Mouse (Mus musculus) CH12.LX (cell line): ENCODE measurements at regions not wholly inside any gene's neighbourhood (a gene's known extent, or its start where the extent isn't known, plus 50 kb on each side); places are given as distances from the start of the nearest gene placed in this dataset.

ENCODE experiments used
- DNase-seq: peaks from one replicate; pipeline ENCODE4 v3.0.0-alpha.2; 2013; ENCODE audit errors: extremely low read depth
- H3K27ac ChIP-seq: 2 replicates; pipeline ENCODE4 v1.5.1; 2012; ENCODE audit warnings: low read depth, mild to moderate bottlenecking, control low read depth, moderate library complexity; ENCODE audit not compliant: insufficient read depth
- H3K27me3 ChIP-seq: replicated peaks from 2 replicates; pipeline ENCODE3; 2012; ENCODE audit warnings: inconsistent platforms
- H3K36me3 ChIP-seq, 2 experiments: replicated peaks in 1 of 2; 2 replicates each; pipeline versions ENCODE3 to v1.6.1; 2012; ENCODE audit warnings: inconsistent platforms in 1 of 2, low read length in 1 of 2, mild to moderate bottlenecking in 1 of 2, mixed read lengths in 1 of 2, moderate library complexity in 1 of 2; ENCODE audit not compliant: control insufficient read depth in 1 of 2, insufficient read depth in 1 of 2
- H3K4me1 ChIP-seq, 2 experiments: 2 replicates each; pipeline ENCODE4 v1.6.1; 2012; ENCODE audit warnings: inconsistent platforms in 1 of 2, moderate library complexity in 1 of 2; ENCODE audit not compliant: insufficient read depth in 2 of 2, control insufficient read depth in 1 of 2
- H3K4me2 ChIP-seq: 2 replicates; pipeline ENCODE4 v1.6.1; 2012; ENCODE audit warnings: low read depth, mild to moderate bottlenecking, control low read depth; ENCODE audit not compliant: poor library complexity, insufficient read depth, severe bottlenecking
- H3K4me3 ChIP-seq, 3 experiments: fragments of 150-350 bp in 1 of 3; sonication (generic) in 1 of 3; replicated peaks in 1 of 3; 2 replicates each; pipeline versions ENCODE3 to v1.5.1; 2011 to 2012; ENCODE audit warnings: low read depth in 2 of 3, low read length in 2 of 3, mild to moderate bottlenecking in 2 of 3, moderate library complexity in 2 of 3, control low read depth in 1 of 3, improper control_type of control experiment in 1 of 3, inconsistent platforms in 1 of 3, mixed read lengths in 1 of 3; ENCODE audit not compliant: poor library complexity in 1 of 3
- H3K79me2 ChIP-seq: replicated peaks from 2 replicates; pipeline ENCODE4 v1.6.1; 2012; ENCODE audit warnings: mild to moderate bottlenecking, moderate library complexity; ENCODE audit not compliant: control insufficient read depth, poor library complexity, insufficient read depth, severe bottlenecking; ENCODE audit errors: extremely low read depth
- H3K9ac ChIP-seq: 2 replicates; pipeline ENCODE4 v1.6.1; 2012; ENCODE audit warnings: low read depth, mild to moderate bottlenecking, control low read depth, moderate library complexity; ENCODE audit not compliant: insufficient read depth
- H3K9me3 ChIP-seq: replicated peaks from 2 replicates; pipeline ENCODE3; 2012; ENCODE audit warnings: low read length, inconsistent platforms, mixed read lengths
- E2F4 ChIP-seq: IDR thresholded peaks from 2 replicates; pipeline ENCODE4 v1.6.1; 2011; ENCODE audit warnings: low read depth, low read length, improper control_type of control experiment; ENCODE audit not compliant: insufficient replicate concordance
- GABPA ChIP-seq: IDR thresholded peaks from 2 replicates; pipeline ENCODE4 v1.6.1; 2012; ENCODE audit warnings: low read depth, low read length, improper control_type of control experiment, inconsistent platforms; ENCODE audit not compliant: insufficient replicate concordance
- IRF4 ChIP-seq: IDR thresholded peaks from 2 replicates; pipeline ENCODE4 v1.6.1; 2014; ENCODE audit warnings: low read depth, mild to moderate bottlenecking, inconsistent platforms, low read length, improper control_type of control experiment
- JUN ChIP-seq: IDR thresholded peaks from 2 replicates; pipeline ENCODE4 v1.6.1; 2011; ENCODE audit warnings: low read depth, mild to moderate bottlenecking, low read length, improper control_type of control experiment, moderate library complexity; ENCODE audit not compliant: insufficient read depth
- KAT2A ChIP-seq: IDR thresholded peaks from 2 replicates; pipeline ENCODE4 v1.6.1; 2012; ENCODE audit warnings: low read length, improper control_type of control experiment, inconsistent platforms; ENCODE audit not compliant: insufficient replicate concordance
- MAFK ChIP-seq: IDR thresholded peaks from 2 replicates; pipeline ENCODE4 v1.6.1; 2011; ENCODE audit warnings: low read length, improper control_type of control experiment; ENCODE audit not compliant: insufficient replicate concordance
- PAX5 ChIP-seq: IDR thresholded peaks from 2 replicates; pipeline ENCODE4 v1.6.1; 2012; ENCODE audit warnings: low read length, inconsistent platforms, mixed read lengths
- POLR2A ChIP-seq: IDR thresholded peaks from 2 replicates; pipeline ENCODE4 v1.6.1; 2011; ENCODE audit warnings: low read depth, mild to moderate bottlenecking, improper control_type of control experiment, low read length
- POLR2AphosphoS2 ChIP-seq: IDR thresholded peaks from 2 replicates; pipeline ENCODE4 v1.6.1; 2011; ENCODE audit warnings: low read depth, low read length, improper control_type of control experiment
- TCF12 ChIP-seq: IDR thresholded peaks from 2 replicates; pipeline ENCODE4 v1.6.1; 2014; ENCODE audit warnings: low read depth, mild to moderate bottlenecking, inconsistent platforms, low read length, improper control_type of control experiment
- UBTF ChIP-seq: IDR thresholded peaks from 2 replicates; pipeline ENCODE4 v1.6.1; 2012; ENCODE audit warnings: low read depth, mild to moderate bottlenecking, inconsistent platforms, low read length, improper control_type of control experiment, moderate library complexity
- USF1 ChIP-seq: IDR thresholded peaks from 2 replicates; pipeline ENCODE4 v1.6.1; 2014; ENCODE audit warnings: low read depth, mild to moderate bottlenecking, inconsistent platforms, low read length, improper control_type of control experiment
- ZC3H11A ChIP-seq: IDR thresholded peaks from 2 replicates; pipeline ENCODE4 v1.6.1; 2012; ENCODE audit warnings: low read depth, mild to moderate bottlenecking, inconsistent platforms, low read length, improper control_type of control experiment
- ZKSCAN1 ChIP-seq: IDR thresholded peaks from 2 replicates; pipeline ENCODE4 v1.6.1; 2012; ENCODE audit warnings: low read depth, inconsistent platforms, low read length, improper control_type of control experiment, borderline replicate concordance
- ZMIZ1 ChIP-seq: IDR thresholded peaks from 2 replicates; pipeline ENCODE4 v1.6.1; 2012; ENCODE audit warnings: low read depth, mild to moderate bottlenecking, inconsistent platforms, low read length, improper control_type of control experiment
- ZNF384 ChIP-seq: IDR thresholded peaks from 2 replicates; pipeline ENCODE4 v1.6.1; 2012; ENCODE audit warnings: low read depth, low read length, improper control_type of control experiment, inconsistent platforms
- dilution Hi-C: fragments of 300-500 bp; cut with MboI; formaldehyde crosslinking; loops from 2 replicates; pipeline ENCODE4 v1.14.3; 2020; ENCODE audit warnings: low sequenced_read_pairs; ENCODE audit not compliant: extremely low pct_unique_long_range_greater_than_20kb, extremely low pct_ligation_motif_present
- in situ Hi-C: fragments of 300-500 bp; cut with MboI; formaldehyde crosslinking; loops from 3 replicates; pipeline ENCODE4 v1.14.3; 2019; ENCODE audit warnings: low sequenced_read_pairs, low pct_ligation_motif_present, low pct_unique_long_range_greater_than_20kb, mixed read lengths

DNA sequence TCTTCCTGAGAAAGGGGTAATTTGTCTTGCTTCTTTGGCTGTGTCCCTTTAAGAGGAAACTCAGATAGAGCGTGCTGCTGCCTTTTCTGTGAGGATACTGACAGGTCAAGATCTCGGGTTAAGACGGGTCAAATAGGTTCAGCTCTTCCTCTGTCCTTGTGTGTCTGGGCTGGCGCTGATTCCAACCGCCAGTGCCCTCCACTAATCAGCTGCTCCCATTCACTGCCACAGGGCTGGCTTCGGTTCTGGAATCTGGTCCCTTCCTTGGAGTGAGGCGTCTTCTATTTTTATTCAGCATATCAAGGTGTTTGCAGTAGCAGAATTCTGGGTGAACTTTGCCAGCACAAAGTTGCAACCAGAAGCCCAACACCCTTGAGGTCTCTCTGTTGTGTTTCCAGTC, 124.8 kb downstream of the Irs2 start:
- dilution Hi-C loops (no loop called here), in situ Hi-C loops (no loop called here)
- no peak for DNase-seq
- TF ChIP-seq MAFK (no peak), JUN (no peak), USF1 (no peak), ZMIZ1 (no peak), ZKSCAN1 (no peak)
- H3K9me3 ChIP-seq, result no peaks in the 10 kb centered on the region
- no peaks in the 10 kb centered on the region for H3K4me1 ChIP-seq
- no peaks in the 10 kb centered on the region for H3K36me3 ChIP-seq
- no peak overlapping the region for H3K9ac ChIP-seq
- no peaks in the 10 kb centered on the region for H3K79me2 ChIP-seq
- no peak overlapping the region for H3K27ac ChIP-seq
- no peak overlapping the region for H3K4me2 ChIP-seq
- H3K27me3 ChIP-seq, result no peaks in the 10 kb centered on the region
- no peak overlapping the region for H3K4me3 ChIP-seq

DNA sequence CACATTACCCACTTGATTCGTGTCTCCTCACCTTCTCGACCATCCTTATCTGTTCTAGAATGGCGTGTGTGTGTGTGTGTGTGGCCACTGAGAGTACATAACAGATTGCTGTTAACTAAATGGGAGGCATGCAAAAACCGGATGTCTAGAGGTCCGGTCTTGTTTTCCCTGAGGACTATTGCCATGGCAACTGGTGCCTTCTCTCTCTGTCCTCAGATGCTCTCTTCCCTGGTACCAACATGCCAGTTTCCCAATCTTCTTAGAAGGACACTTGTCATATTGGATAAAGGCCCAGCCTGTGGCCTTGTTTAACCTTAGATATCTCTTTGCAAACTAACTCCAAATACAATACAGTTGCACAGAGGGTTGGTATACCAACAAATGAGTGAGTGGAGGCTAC, 125.9 kb downstream of the Irs2 start:
- H3K27ac ChIP-seq, result no peak overlapping the region
- H3K4me2 ChIP-seq, result no peak overlapping the region
- dilution Hi-C loops, result no loop called here
- no peak for DNase-seq
- no peaks in the 10 kb centered on the region for H3K9me3 ChIP-seq
- TF ChIP-seq TCF12 (no peak), UBTF (no peak), POLR2AphosphoS2 (no peak), PAX5 (no peak), MAFK (no peak), GABPA (no peak), IRF4 (no peak), KAT2A (no peak), ZKSCAN1 (no peak), ZNF384 (no peak), E2F4 (no peak), POLR2A (no peak), ZMIZ1 (no peak), ZC3H11A (no peak)
- TF ChIP-seq, all 38 proteins: peak for 0
- no peaks in the 10 kb centered on the region for H3K4me1 ChIP-seq
- in situ Hi-C loops, result no loop called here
- H3K36me3 ChIP-seq, result no peaks in the 10 kb centered on the region
- no peak overlapping the region for H3K4me3 ChIP-seq
- no peak overlapping the region for H3K9ac ChIP-seq
- H3K27me3 ChIP-seq, result no peaks in the 10 kb centered on the region
- no peaks in the 10 kb centered on the region for H3K79me2 ChIP-seq
